Mouse (Mus musculus) stomach, embryonic 15.5 days (tissue): ENCODE measurements around the gene Oxld1. TPM values are rescaled to one million over a fixed set of nuclear protein-coding genes. Genes with fewer than 3 reads are reported as not detected.

Experiments
- ATAC-seq: fragments of 200-750 bp; cut with Nextera tagmentation; 2 replicates; pipeline ENCODE4 v1.8.0; 2017; ENCODE audit warnings: low read depth, moderate number of reproducible peaks, moderate TSS enrichment; ENCODE audit not compliant: insufficient read depth, low FRiP score
- H3K27ac ChIP-seq: fragments of 300-500 bp; sonication (generic); 2 replicates; pipeline ENCODE4 v1.5.1; 2015; ENCODE audit warnings: mild to moderate bottlenecking, inconsistent platforms
- H3K27me3 ChIP-seq: fragments of 300-500 bp; sonication (generic); replicated peaks from 2 replicates; pipeline ENCODE4 v1.6.1; 2015; ENCODE audit warnings: inconsistent platforms
- H3K36me3 ChIP-seq: fragments of 300-500 bp; sonication (generic); 2 replicates; pipeline ENCODE4 v1.6.1; 2015; ENCODE audit warnings: inconsistent platforms
- H3K4me1 ChIP-seq: fragments of 300-500 bp; sonication (generic); 2 replicates; pipeline ENCODE4 v1.6.1; 2015; ENCODE audit warnings: inconsistent platforms
- H3K4me2 ChIP-seq: fragments of 300-500 bp; sonication (generic); 2 replicates; pipeline ENCODE4 v1.6.1; 2015; ENCODE audit warnings: mild to moderate bottlenecking, inconsistent platforms
- H3K4me3 ChIP-seq: fragments of 300-500 bp; sonication (generic); replicated peaks from 2 replicates; pipeline ENCODE4 v1.5.1; 2015; ENCODE audit warnings: inconsistent platforms
- H3K9ac ChIP-seq: fragments of 300-500 bp; sonication (generic); 2 replicates; pipeline ENCODE4 v1.6.1; 2015; ENCODE audit warnings: inconsistent platforms
- H3K9me3 ChIP-seq: fragments of 300-500 bp; sonication (generic); 2 replicates; pipeline ENCODE4 v1.6.1; 2016; ENCODE audit warnings: inconsistent platforms
- WGBS: fragments of 180-500 bp; shearing (Covaris S2); methylation state at CpG from one replicate; pipeline ENCODE4 v1.1.7; 2015; 5-methylcytosine and 5-hydroxymethylcytosine counted together
- polyA plus RNA-seq: library from polyadenylated mRNA; unstranded; fragments of >200 nt; fragmentation: Nextera tagmentation; extraction: Ambion mirVana; gene quantifications from 2 replicates; pipeline ENCODE4 v1.2.1, GENCODE M21; 2015

Oxld1 gene
- polyA plus RNA-seq, 1 experiment from 2014 or later, result 15.7 TPM

- Histone ChIP-seq H3K27ac (peak overlapping the region; percentile 48; the same call in 1 of the 2 replicates), H3K4me3 (peak overlapping the region; percentile 94), H3K36me3 (peaks cover 30% of the 10 kb centered on the region), H3K4me1 (peaks cover 18% of the 10 kb centered on the region), H3K4me2 (peak overlapping the region; percentile 65), H3K27me3 (no peaks in the 10 kb centered on the region), H3K9ac (peak overlapping the region; percentile 90), H3K9me3 (no peaks in the 10 kb centered on the region)
- under 1% methylated on average over 33 of the region's 33 CpGs for WGBS
- no peak for ATAC-seq
Observed at GRCm38 (mm10) chr11:120467736-120468092, 9.8 kb upstream of the Oxld1 start.

GRCm38 (mm10) chr11:120467051-120467735, 9.3 kb upstream of the Oxld1 start, which contains the start of gene Arl16:
Arl16 (minus strand) TSS chr11:120467607.
- WGBS, result under 1% methylated on average over 54 of the region's 54 CpGs
- H3K9ac ChIP-seq, result peak within 1 kb of the TSS; percentile 90
- H3K36me3 ChIP-seq, result peaks cover 30% of the 10 kb centered on the region
- peak within 1 kb of the TSS; percentile 60; the same call in 1 of the 2 replicates for H3K27ac ChIP-seq
- no peaks in the 10 kb centered on the region for H3K27me3 ChIP-seq
- peak within 1 kb of the TSS; percentile 94 for H3K4me3 ChIP-seq
- H3K4me1 ChIP-seq, result peaks cover 18% of the 10 kb centered on the region
- H3K9me3 ChIP-seq, result no peaks in the 10 kb centered on the region
- peak within 1 kb of the TSS; percentile 81 for H3K4me2 ChIP-seq
- ATAC-seq, result peak; percentile 100

- Histone ChIP-seq H3K9me3 (no peaks in the 10 kb centered on the region), H3K27me3 (no peaks in the 10 kb centered on the region), H3K36me3 (peaks cover 29% of the 10 kb centered on the region), H3K9ac (no peak overlapping the region), H3K27ac (no peak overlapping the region), H3K4me3 (no peak overlapping the region), H3K4me2 (no peak overlapping the region), H3K4me1 (peaks cover 18% of the 10 kb centered on the region)
- no peak for ATAC-seq
- 90% methylated on average over 4 of the region's 4 CpGs for WGBS
Observed at GRCm38 (mm10) chr11:120465521-120465920, 7.7 kb upstream of the Oxld1 start.

GRCm38 (mm10) chr11:120464365-120464764, 6.5 kb upstream of the Oxld1 start:
- Histone ChIP-seq H3K4me2 (no peak overlapping the region), H3K9me3 (no peaks in the 10 kb centered on the region), H3K9ac (no peak overlapping the region), H3K4me3 (no peak overlapping the region), H3K27ac (no peak overlapping the region), H3K4me1 (peaks cover 20% of the 10 kb centered on the region), H3K27me3 (no peaks in the 10 kb centered on the region), H3K36me3 (peaks cover 25% of the 10 kb centered on the region)
- no peak for ATAC-seq
- 89% methylated on average over 5 of the region's 5 CpGs for WGBS

GRCm38 (mm10) chr11:120463536-120463935, 5.7 kb upstream of the Oxld1 start:
- H3K36me3 ChIP-seq, result peaks cover 25% of the 10 kb centered on the region
- H3K27me3 ChIP-seq, result no peaks in the 10 kb centered on the region
- no peak for ATAC-seq
- H3K4me2 ChIP-seq, result no peak overlapping the region
- 91% methylated on average over 2 of the region's 2 CpGs for WGBS
- no peak overlapping the region for H3K9ac ChIP-seq
- H3K27ac ChIP-seq, result no peak overlapping the region
- H3K4me3 ChIP-seq, result no peak overlapping the region
- peaks cover 24% of the 10 kb centered on the region for H3K4me1 ChIP-seq
- no peaks in the 10 kb centered on the region for H3K9me3 ChIP-seq

- no peak for ATAC-seq
- peaks cover 15% of the 10 kb centered on the region for H3K4me1 ChIP-seq
- H3K27ac ChIP-seq, result 0 out of 2 replicates have a peak overlapping the region, but pooled peaks have one; percentile 83
- H3K9ac ChIP-seq, result peak overlapping the region; percentile 96; the same call in 1 of the 2 replicates
- H3K4me3 ChIP-seq, result peak overlapping the region; percentile 80
- H3K27me3 ChIP-seq, result no peaks in the 10 kb centered on the region
- H3K9me3 ChIP-seq, result no peaks in the 10 kb centered on the region
- 59% methylated on average over 6 of the region's 6 CpGs for WGBS
- peak overlapping the region; percentile 89 for H3K4me2 ChIP-seq
- H3K36me3 ChIP-seq, result peaks cover 29% of the 10 kb centered on the region
Observed at GRCm38 (mm10) chr11:120458847-120459597, 1.2 kb upstream of the Oxld1 start.

- no peaks in the 10 kb centered on the region for H3K27me3 ChIP-seq
- no peaks in the 10 kb centered on the region for H3K9me3 ChIP-seq
- H3K36me3 ChIP-seq, result peaks cover 26% of the 10 kb centered on the region
- 19% methylated on average over 14 of the region's 14 CpGs for WGBS
- no peak for ATAC-seq
- peak overlapping the region; percentile 89 for H3K4me2 ChIP-seq
- peak overlapping the region; percentile 83 for H3K27ac ChIP-seq
- H3K9ac ChIP-seq, result peak overlapping the region; percentile 96
- peak overlapping the region; percentile 80 for H3K4me3 ChIP-seq
- peaks cover 15% of the 10 kb centered on the region for H3K4me1 ChIP-seq
Observed at GRCm38 (mm10) chr11:120457370-120457769, 498 bp downstream of the Oxld1 start.

GRCm38 (mm10) chr11:120455413-120455812, 2.5 kb downstream of the Oxld1 start:
- no peak for ATAC-seq
- no peak overlapping the region for H3K9ac ChIP-seq
- H3K27ac ChIP-seq, result no peak overlapping the region
- WGBS, result 89% methylated on average over 7 of the region's 7 CpGs
- H3K27me3 ChIP-seq, result no peaks in the 10 kb centered on the region
- H3K4me1 ChIP-seq, result peaks cover 15% of the 10 kb centered on the region
- peaks cover 8% of the 10 kb centered on the region; the same call in 1 of the 2 replicates for H3K36me3 ChIP-seq
- no peak overlapping the region for H3K4me2 ChIP-seq
- no peak overlapping the region for H3K4me3 ChIP-seq
- H3K9me3 ChIP-seq, result no peaks in the 10 kb centered on the region

GRCm38 (mm10) chr11:120454965-120455364, 2.9 kb downstream of the Oxld1 start:
- Histone ChIP-seq H3K27me3 (no peaks in the 10 kb centered on the region), H3K4me3 (no peak overlapping the region), H3K27ac (no peak overlapping the region), H3K4me2 (no peak overlapping the region), H3K4me1 (peaks cover 15% of the 10 kb centered on the region), H3K9ac (no peak overlapping the region), H3K36me3 (peaks cover 5% of the 10 kb centered on the region; the same call in 1 of the 2 replicates), H3K9me3 (no peaks in the 10 kb centered on the region)
- ATAC-seq, result no peak
- 94% methylated on average over 4 of the region's 4 CpGs for whole genome bisulfite sequencing

GRCm38 (mm10) chr11:120453306-120453705, 4.6 kb downstream of the Oxld1 start, which contains the start of gene Pde6g:
Pde6g (minus strand) TSS chr11:120453500.
- H3K9ac ChIP-seq, result no peak within 1 kb of the TSS
- 0 out of 2 replicates have a peak, but pooled peaks cover 3% of the 10 kb centered on the region for H3K36me3 ChIP-seq
- ATAC-seq, result no peak
- H3K4me2 ChIP-seq, result no peak within 1 kb of the TSS
- H3K27me3 ChIP-seq, result no peaks in the 10 kb centered on the region
- H3K4me1 ChIP-seq, result peaks cover 4% of the 10 kb centered on the region; the same call in 1 of the 2 replicates
- no peaks in the 10 kb centered on the region for H3K9me3 ChIP-seq
- WGBS, result 85% methylated on average over 4 of the region's 4 CpGs
- H3K4me3 ChIP-seq, result no peak within 1 kb of the TSS
- no peak within 1 kb of the TSS for H3K27ac ChIP-seq

- no peak for ATAC-seq
- Histone ChIP-seq H3K36me3 (0 out of 2 replicates have a peak, but pooled peaks cover 3% of the 10 kb centered on the region), H3K4me3 (no peak overlapping the region), H3K27ac (no peak overlapping the region), H3K9me3 (no peaks in the 10 kb centered on the region), H3K27me3 (no peaks in the 10 kb centered on the region), H3K9ac (no peak overlapping the region), H3K4me2 (no peak overlapping the region), H3K4me1 (peaks cover 4% of the 10 kb centered on the region; the same call in 1 of the 2 replicates)
- WGBS, result 66% methylated on average over 3 of the region's 3 CpGs
Observed at GRCm38 (mm10) chr11:120452246-120452645, 5.6 kb downstream of the Oxld1 start.

GRCm38 (mm10) chr11:120447179-120447578, 10.7 kb downstream of the Oxld1 start:
- no peak overlapping the region for H3K9ac ChIP-seq
- no peak overlapping the region for H3K27ac ChIP-seq
- H3K36me3 ChIP-seq, result no peaks in the 10 kb centered on the region
- ATAC-seq, result no peak
- no peaks in the 10 kb centered on the region for H3K9me3 ChIP-seq
- no peak overlapping the region for H3K4me2 ChIP-seq
- no peak overlapping the region for H3K4me3 ChIP-seq
- H3K27me3 ChIP-seq, result no peaks in the 10 kb centered on the region
- no peaks in the 10 kb centered on the region for H3K4me1 ChIP-seq
- WGBS, result 75% methylated on average over 7 of the region's 7 CpGs
